Comparison of ENCODE assay signal across 9 mouse cellular contexts in genomic region chr13:51881271-51882128, GRCm38 (mm10). TPM values are rescaled to one million over a fixed set of nuclear protein-coding genes. Genes with fewer than 3 reads are reported as not detected.
DNase-seq lines count a peak whose midpoint lies in the region; ATAC-seq and TF ChIP-seq lines count a peak whose summit lies in the region.
"Had no signal": no experiment of that assay in that cellular context is flagged by ENCODE, and none has a peak within 500 bp of the region (broad histone marks: within the 10 kb centered on the region; RNA-seq: fewer than 3 reads in every experiment).

No protein-coding gene starts in this region.

- peak; percentile 94 for DNase-seq in heart, adult 11 months
- no peak for DNase-seq in heart, postnatal 25 days (ENCODE audit: low spot score)
- peak; percentile 48 for DNase-seq in heart, postnatal 4 days
- DNase-seq in liver, embryonic 14.5 days (ENCODE audit: low read depth in 3 of 3, low spot score in 3 of 3) = peak in 1 of 3 experiments; percentile 6
- DNase-seq in urinary bladder, postnatal 4 days (ENCODE audit: low spot score in 2 of 2) = no peak
- no peak for DNase-seq in embryo, embryonic 10.5 days (ENCODE audit: low spot score)
- no peak for DNase-seq in thymus, postnatal 0 days (ENCODE audit: low spot score)
- DNase-seq: spleen, adult 18-20 months had no signal

- H3K4me1 ChIP-seq in liver, embryonic 14.5 days (replicated peaks; ENCODE audit: control insufficient read depth in 2 of 2, insufficient read depth in 2 of 2, low read length in 1 of 2) = peaks cover 10 to 32% of the 10 kb centered on the region in 2 experiments

- intact Hi-C loops in heart, postnatal 25 days (cut with DNase I) = loop anchor here (5.0 kb wide), 1 partner anchor 34 kb away; the partner anchor contains the start of gene Gadd45g

- H3K9me3 ChIP-seq in liver, embryonic 14.5 days (ENCODE audit: control insufficient read depth, low read length) = no peaks in the 10 kb centered on the region

- H3K79me3 ChIP-seq in C2C12 (ENCODE audit: low read depth) = no peaks in the 10 kb centered on the region

- H3K4me2 ChIP-seq in liver, embryonic 14.5 days (ENCODE audit: low read depth) = no peak overlapping the region

- WGBS in liver, embryonic 14.5 days (ENCODE audit: insufficient replicate concordance) = 10% methylated on average over 11 of the region's 11 CpGs

- TF ChIP-seq EP300 in liver, embryonic 14.5 days (IDR thresholded peaks at IDR 0.05; ENCODE audit: low read depth) = no peak

- ATAC-seq in liver, embryonic 14.5 days (ENCODE audit: insufficient read depth) = peak; percentile 35; the same call in 1 of the 2 replicates

- H3K9ac ChIP-seq in liver, embryonic 14.5 days (replicated peaks) = no peak overlapping the region

- TF ChIP-seq CTCF in C2C12 (IDR thresholded peaks at IDR 0.05; ENCODE audit: control insufficient read depth, insufficient read depth, insufficient read length) = no peak
- no peak for TF ChIP-seq CTCF in liver, embryonic 14.5 days (IDR thresholded peaks at IDR 0.05; ENCODE audit: low read depth)

- H3K79me2 ChIP-seq in C2C12 (ENCODE audit: control insufficient read depth, insufficient read depth) = no peaks in the 10 kb centered on the region

- no peak overlapping the region for H3K27ac ChIP-seq in liver, embryonic 14.5 days

- H3K27me3 ChIP-seq in C2C12 (ENCODE audit: control insufficient read depth, insufficient read depth, insufficient read length) = no peaks in the 10 kb centered on the region
- no peaks in the 10 kb centered on the region for H3K27me3 ChIP-seq in liver, embryonic 14.5 days (ENCODE audit: control insufficient read depth, insufficient read depth, low read length)

- H3K36me3 ChIP-seq in C2C12 (ENCODE audit: control insufficient read depth, insufficient read depth) = no peaks in the 10 kb centered on the region
- no peaks in the 10 kb centered on the region for H3K36me3 ChIP-seq in liver, embryonic 14.5 days (replicated peaks; ENCODE audit: control insufficient read depth, insufficient read depth, low read depth)

- H3K4me3 ChIP-seq in C2C12 (ENCODE audit: insufficient read depth, poor library complexity, severe bottlenecking) = no peak overlapping the region
- H3K4me3 ChIP-seq in liver, embryonic 14.5 days (ENCODE audit: insufficient read depth in 1 of 2, low read depth in 2 of 2, low read length in 2 of 2) = no peak overlapping the region

- no peak overlapping the region for H3ac ChIP-seq in C2C12 (ENCODE audit: control insufficient read depth, insufficient read length, low read depth)

TF ChIP-seq in C2C12, 6 proteins besides CTCF, POLR2A, EP300 and RAD21:
- peak; percentile 74 for TF ChIP-seq USF1 (IDR thresholded peaks at IDR 0.05; ENCODE audit: low read depth)
- no peak for TF ChIP-seq MAX (IDR thresholded peaks at IDR 0.05)
- TF ChIP-seq FOSL1 (IDR thresholded peaks at IDR 0.05; ENCODE audit: insufficient read depth, low read length, poor library complexity, severe bottlenecking) = no peak
TF ChIP-seq in C2C12: peak in this region for 1.

RNA-seq across cellular contexts. Expression of gene Gadd45g, which starts 35.0 kb away (rescaled TPM):
- total RNA-seq in heart, postnatal 25 days (2021) = 10 to 100 TPM; 11.6 to 21.6 TPM
- 180 TPM for polyA plus RNA-seq in C2C12 (2012; fragmentation: generic; extraction: Trizol)
- 10 to 100 TPM; 23.8 to 29.4 TPM for total RNA-seq in heart, postnatal 4 days (2021)
- polyA plus RNA-seq in liver, embryonic 14.5 days (2012; rRNA removed) = 11.4 and 14.4 TPM in 2 replicates
- 12.7 and 14.5 TPM in 2 replicates for polyA plus RNA-seq in liver, embryonic 14.5 days (2014; fragmentation: Nextera tagmentation; extraction: Ambion mirVana)
- polyA plus RNA-seq in thymus, postnatal 0 days (2015; fragmentation: Nextera tagmentation; extraction: Ambion mirVana) = 14.2 and 16.1 TPM in 2 replicates

Comparison
In these comparisons a context has a peak if more than half of its experiments do, and no peak if none do; other contexts are left out.
1. DNase-seq: peak in heart, adult 11 months (single experiment) and heart, postnatal 4 days (single experiment); none in heart, postnatal 25 days (single experiment), urinary bladder, postnatal 4 days (0 of 2), embryo, embryonic 10.5 days (single experiment) and thymus, postnatal 0 days (single experiment).
2. RNA of gene Gadd45g, which starts 35.0 kb away (polyA plus RNA-seq): 180 TPM in C2C12 (single experiment); 11.4 to 14.5 TPM in liver, embryonic 14.5 days and 14.2 to 16.1 TPM in thymus, postnatal 0 days; every median in the first group is over 10 times any median in the second.